Mouse (Mus musculus) CD4-positive, CD25-positive, alpha-beta regulatory T cell, adult 4 months (primary cell): ENCODE data around the gene Plekha6. TPM values are rescaled to one million over a fixed set of nuclear protein-coding genes. Genes with fewer than 3 reads are reported as not detected.

Experiments used
- ATAC-seq: one replicate; pipeline ENCODE4 v1.8.0; 2017
- polyA plus RNA-seq, 2 experiments: library from polyadenylated mRNA; unstranded; fragments of 100-300 nt; shearing (Covaris generic); gene quantifications; one replicate each; pipeline ENCODE4 v1.2.1; 2017

Plekha6 gene
- not detected for polyA plus RNA-seq

DNA sequence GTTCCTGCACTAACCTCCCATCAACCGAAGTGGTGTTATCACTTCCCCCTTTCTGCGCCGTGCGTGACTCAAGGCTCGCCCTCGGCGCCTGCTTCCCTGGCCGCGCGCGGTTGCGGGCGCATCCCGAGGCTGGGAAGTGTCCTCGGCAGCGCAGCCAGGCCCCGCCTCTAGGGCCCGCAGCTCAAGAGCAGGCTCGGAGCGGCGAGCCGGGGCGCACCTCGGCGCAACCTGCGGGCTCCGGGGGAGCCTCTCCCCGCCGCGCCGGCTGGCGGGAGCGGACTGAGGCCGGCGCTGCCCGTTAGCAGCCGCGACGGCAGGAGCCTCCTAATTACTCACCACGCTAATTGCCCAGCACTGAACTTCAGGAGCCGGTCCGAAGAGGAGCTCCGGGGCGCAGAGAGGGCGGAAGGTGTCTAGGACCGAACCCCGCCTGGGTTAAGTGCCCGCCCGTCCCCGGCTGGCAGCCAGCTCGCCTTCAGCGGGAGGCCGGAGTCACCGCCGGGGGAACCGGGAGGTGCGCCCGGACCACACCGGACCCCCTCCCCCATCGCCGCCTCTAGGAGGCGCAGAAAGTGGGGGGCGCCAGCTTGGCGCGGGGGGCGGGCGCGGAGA, at the start of gene Plekha6:
Plekha6 (plus strand) TSS at position 391 of the 612 bp plus-strand sequence.
- peak; percentile 23 for ATAC-seq

DNA sequence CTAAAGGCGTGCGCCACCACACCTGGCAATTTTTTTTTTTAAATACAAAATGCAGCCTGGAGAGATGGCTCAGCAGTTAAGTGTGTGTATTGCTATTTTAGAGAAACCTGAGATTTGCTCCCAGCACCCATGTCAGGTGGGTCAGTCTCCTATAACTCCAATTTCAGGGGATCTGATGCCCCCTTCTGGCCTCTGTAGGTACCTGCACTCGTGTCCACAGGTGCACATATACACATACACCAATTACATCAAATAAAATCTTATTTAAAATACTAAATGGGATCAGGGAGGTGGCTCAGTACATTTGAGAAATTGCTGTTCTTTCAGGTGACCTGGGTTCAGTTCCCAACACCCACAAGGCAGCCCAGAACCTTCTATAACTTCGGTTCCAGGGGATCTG, 47.9 kb upstream of the Plekha6 start:
- ATAC-seq, result no peak

DNA sequence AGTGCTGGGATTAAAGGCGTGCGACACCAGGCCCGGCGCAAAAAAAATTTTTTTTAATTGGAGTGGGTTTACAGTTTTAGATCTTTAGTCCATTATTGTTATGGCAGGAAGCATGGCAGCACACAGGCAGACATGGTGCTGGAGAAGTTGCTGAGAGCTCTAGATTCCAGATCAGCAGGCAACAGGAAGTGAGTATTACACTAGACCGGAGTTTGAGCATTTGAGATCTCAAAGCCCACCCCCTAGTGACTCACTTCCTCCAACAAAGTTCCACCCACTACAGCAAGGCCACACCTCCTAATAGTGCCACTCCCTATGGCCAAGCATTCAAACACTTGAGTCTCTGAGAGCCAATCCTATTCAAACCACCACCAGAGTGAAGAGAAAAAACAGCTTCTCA, 45.9 kb upstream of the Plekha6 start:
- no peak for ATAC-seq

DNA sequence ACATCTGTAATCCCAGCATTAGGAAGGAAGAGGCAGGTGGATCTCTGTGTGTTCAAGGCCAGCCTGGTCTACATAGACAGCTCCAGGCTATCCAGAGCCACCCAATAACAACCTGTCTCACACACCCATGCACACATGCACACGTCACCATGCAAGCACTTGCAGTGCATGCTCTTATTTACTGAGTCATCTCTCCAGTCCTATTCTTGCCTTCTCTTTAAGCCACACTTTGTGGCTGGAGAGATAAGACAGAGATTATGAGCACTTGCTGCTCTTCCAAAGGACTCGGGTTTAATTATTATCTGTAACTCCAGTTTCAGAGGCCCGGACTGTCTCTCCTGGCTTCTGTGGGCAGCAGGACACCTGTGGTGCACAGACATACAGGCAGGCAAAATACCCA, 45.2 kb upstream of the Plekha6 start:
- ATAC-seq, result no peak

DNA sequence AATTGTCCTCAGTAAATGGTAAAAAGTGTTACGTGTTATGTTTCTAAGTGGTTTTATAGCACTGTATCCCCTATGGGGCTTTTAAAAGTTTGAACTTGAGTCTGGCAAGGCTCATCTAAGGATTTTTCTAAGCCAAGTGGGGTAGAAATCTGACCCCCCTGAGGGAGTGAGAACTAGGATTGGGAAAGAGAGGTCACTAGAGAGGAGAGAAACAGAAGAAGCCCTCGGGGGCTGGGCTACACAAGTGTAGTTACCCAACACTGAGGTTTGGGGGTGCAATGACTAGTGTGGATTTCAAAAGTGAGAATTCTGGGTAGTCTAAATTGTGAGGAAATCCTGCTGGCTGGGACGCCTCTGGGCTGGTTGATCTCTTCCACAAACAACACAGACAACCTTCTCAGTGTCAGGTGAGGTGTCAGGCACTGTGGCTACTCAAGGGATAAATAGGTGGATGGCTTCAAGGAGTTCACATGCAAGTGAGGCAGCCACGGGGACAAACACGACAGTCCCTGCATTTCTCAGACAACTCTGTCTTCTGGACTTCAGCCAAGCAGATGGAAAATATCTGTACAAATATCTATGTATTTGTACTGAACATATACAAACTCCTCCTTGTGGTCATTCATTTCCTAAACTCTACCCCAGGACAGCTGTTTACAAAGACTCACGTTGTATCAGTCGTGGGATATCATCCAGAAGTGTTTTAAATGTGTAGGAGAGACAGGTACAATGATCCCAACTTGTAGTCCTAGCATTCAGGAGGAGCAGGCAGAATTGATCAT, 43.9 kb upstream of the Plekha6 start:
- no peak for ATAC-seq

DNA sequence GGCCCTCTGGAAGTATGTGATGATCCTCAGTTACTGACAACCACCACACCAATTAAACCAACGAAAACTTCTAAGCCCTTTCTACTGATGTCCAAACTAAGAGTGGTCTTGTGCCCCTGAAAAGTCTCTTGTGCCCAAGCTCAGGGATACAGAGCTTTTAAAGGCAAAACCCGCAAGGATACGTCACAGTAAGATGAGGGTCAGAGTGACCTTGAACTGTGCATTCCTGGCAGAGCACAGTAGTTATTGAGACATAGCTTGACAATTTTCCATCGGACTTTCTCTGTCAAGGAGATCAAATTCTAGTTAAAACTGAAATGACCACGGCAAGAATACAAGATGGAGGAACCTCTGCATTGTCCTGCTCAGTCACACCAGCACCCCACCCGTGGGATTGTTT, 42.8 kb upstream of the Plekha6 start:
- no peak for ATAC-seq

DNA sequence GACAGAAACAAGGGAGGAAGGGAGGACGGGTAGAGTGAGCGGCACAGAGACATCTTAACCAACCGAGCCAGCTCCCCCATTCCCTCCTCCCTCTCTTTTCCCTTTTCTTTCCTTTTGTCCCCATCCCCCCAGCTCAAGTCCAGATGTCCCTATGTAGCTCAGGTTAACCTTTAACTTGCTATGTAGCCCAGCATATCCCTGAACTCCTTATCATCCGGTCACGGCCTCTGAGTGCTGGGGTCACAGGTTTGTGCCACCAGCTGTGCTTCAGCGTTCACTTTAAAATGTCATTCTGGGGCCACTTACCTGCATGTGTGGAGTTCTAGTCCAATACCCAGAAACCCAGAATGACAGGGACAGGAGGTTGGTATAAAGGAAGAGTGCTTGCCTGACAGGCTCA, 39.9 kb upstream of the Plekha6 start:
- no peak for ATAC-seq

DNA sequence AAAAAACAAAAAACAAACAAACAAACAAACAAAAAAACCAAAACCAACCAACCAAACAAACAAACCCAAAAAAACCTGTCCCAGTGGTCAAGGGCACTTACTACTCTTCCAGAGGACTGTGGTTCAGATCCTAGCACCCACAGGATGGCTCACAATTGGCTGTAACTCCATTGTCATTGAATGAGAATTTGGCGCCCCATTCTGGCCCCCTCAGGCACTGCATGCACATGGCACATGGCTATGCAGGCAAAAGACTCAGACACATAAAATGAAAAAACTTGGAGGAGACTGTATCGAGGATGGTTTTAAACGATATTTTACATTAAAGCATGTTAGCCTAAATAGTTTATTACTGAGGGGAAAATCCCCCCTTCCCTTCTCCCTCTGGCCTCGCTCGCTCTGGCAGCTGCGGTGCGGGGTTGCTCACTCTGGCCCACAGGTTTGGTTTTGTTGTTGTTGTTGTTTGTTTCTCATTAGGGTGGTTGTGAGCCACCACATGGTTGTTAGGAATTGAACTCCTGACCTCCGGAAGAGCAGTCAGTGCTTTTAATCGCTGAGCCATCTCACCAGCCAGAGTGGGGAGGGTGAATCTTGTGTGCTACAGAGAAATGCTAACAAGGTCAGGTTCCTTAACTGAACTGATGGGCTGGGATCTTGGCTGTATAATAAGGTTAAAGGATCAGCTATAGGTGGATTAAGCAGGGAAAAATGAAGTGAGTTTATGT, 38.2 kb upstream of the Plekha6 start:
- ATAC-seq, result no peak

DNA sequence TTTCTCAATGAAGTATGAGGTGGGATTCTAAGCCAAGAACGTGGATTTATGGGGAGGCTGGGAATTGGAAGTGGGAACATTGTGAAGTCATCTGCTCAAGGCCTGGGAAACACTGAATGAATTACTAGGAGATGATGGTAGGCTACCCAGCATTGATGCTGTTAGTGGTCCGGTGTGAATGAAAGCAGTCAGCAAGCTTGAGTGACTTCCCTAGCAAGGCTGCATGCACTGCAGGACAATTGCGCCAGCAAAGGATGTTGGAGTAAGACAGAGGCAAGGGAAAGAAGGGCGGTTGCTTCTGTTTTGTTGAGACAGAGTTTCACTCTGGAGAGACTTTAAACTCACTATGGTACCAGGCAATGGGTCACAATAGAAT, 37.7 kb upstream of the Plekha6 start:
- no peak for ATAC-seq

DNA sequence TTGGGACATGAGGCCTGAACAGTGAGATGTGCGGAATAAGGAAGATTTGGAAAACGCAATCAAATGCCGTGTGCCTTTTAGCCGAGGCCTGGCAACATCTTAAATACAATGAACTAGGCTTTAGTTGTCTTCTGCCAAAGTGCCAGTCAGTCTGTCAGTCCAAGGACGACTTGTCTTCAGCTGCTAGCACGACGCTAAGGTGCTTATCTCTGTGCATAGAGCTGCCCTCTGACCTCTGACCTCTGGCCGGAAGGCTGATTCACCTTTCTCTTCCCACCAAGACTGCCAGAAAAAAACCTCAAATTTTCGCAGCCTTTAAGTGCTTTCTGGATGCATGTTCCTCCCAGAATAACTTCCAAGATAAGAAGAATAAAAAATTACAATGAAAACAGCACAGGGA, 36.7 kb upstream of the Plekha6 start:
- ATAC-seq, result no peak

DNA sequence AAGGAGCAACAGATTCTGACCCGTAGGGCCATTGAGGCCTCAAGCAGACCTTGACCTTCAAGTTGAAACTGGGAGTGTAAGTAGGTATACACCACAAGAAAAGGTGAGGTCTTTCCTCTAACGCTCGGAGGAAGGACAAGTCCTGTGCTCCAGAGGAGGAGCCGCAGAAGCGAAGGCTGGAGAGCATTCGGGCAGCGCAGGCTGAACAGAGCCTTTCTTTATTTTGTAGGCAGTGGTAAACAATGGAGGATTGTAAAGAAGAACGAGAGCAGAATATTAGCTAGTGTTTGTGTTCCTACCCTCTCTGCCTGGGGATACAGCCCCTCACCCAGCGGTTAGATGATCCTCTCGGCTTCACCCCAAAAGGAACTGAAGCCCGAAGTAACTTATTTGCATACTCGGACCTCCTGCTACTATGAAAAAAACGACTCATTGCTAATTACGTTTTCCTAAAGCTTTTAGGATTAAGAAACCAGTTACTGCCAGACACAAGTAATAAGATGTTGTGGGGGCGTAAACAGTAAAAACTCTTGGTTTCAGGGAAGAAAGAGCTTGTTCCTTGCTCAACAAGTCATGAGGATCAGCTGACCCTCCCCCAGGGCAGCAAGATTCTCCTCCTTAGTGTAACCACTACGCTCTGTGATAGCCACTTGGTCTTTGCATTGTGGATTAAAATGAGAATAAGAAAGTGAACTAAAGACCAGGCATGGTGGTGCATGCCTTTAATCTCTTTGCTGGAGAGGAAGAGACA, 34.4 kb upstream of the Plekha6 start:
- no peak for ATAC-seq

DNA sequence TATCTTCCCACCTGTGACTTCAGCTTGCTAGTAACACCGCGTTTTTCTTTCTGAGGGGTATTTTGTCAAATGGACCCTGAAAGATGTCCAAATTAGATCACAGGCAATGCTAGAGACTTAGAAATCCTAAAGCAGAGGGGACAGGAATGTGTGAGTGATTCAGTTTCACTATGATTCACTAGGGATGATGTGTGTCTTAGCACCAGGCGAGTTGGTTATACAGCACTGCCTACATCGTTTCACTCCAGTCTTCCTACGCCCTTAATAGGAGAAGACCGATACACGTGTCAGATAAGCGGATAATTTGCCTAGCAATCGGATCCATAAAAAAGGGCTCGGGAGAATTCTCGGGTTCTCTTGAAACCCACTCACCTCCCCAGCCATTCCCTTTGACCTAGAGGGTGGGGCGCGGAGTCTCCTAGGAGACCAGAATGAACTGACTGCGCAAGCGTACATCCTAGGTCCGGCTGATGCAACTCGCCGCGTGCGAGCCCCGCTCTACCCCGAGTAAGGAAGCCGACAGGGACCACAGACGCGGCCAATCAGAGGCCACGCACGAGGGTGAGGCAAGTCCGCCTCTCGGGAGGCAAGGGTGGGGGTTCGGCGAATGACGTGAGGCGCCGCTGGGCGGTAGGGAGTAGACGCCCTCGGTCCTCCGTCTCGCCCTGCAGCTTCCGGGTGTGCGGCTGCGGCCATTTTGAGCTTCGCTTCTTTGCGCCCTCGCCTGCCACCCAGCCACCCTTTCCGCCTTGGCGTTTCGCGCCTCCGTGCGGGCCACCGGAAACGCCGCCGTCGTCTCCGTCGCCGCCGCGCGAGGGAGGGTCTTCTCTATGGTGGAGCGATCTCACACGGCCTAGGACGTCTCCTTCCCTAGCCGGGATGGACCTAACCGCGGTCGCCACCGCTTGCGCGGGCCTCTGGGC, 33.1 kb upstream of the Plekha6 start, which contains the start of gene Ppp1r15b:
Ppp1r15b (plus strand) TSS at position 506 of the 923 bp plus-strand sequence.
- ATAC-seq, result peak; percentile 95

DNA sequence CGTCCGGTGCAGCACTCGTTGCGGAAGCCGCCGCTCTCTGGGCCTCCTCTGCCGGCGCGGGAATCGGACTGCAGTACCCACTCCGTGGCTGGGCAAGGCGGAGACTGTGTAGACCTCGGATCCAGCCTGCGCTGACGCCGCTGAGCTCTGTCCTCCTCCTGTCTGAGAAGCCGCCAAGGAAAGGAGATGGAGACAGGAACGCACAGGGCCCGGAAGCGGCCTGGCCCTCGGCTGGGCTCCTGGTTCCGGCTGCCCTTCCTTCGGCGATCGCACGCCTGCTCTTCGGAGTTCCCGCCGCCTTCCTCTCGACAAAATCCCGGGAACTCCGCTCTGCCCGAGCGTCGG, 32.5 kb upstream of the Plekha6 start:
- peak; percentile 18 for ATAC-seq

DNA sequence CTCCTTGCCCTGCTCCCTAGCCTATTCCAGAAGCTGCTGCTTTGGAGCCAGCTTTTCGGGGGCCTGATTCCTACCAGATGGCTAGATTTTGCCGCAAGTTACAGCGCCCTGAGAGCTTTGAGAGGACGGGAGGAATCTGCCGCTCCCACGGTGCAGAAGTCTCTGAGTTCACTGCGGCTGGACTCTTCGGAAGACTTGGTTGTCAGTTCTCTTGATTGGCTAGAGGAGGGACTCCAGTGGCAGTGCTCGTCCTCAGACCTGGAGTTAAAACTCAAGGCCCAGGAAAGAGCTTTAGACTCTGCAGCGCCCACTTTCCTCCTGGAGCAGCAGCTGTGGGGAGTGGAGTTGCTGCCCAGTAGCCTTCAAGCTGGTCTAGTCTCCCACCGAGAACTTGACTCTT, 32.1 kb upstream of the Plekha6 start:
- ATAC-seq, result no peak

DNA sequence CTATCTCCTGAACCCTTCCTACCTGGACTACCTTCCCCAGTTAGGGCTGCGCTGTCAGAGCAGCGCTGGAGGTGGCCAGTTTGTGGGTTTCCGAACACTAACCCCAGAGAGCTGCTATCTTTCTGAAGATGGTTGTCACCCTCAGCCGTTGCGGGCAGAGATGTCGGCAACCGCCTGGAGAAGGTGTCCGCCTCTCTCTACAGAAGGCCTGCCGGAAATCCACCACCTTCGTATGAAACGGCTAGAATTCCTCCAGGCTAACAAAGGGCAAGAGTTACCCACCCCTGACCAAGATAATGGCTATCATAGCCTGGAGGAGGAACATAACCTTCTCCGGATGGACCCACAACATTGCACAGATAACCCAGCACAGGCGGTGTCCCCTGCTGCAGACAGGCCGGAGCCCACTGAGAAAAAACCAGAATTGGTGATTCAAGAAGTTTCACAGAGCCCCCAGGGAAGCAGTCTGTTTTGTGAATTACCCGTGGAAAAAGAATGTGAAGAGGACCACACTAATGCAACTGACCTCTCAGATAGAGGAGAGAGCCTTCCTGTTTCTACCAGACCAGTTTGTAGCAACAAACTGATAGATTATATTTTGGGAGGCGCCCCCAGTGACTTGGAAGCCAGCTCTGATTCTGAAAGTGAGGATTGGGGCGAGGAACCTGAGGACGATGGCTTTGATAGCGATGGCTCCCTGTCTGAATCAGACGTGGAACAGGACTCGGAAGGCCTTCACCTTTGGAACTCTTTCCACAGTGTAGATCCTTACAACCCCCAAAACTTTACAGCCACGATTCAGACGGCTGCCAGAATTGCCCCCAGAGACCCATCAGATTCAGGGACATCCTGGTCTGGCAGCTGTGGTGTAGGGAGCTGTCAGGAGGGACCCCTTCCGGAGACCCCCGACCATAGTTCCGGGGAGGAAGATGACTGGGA, 31.4 kb upstream of the Plekha6 start:
- ATAC-seq, result no peak

DNA sequence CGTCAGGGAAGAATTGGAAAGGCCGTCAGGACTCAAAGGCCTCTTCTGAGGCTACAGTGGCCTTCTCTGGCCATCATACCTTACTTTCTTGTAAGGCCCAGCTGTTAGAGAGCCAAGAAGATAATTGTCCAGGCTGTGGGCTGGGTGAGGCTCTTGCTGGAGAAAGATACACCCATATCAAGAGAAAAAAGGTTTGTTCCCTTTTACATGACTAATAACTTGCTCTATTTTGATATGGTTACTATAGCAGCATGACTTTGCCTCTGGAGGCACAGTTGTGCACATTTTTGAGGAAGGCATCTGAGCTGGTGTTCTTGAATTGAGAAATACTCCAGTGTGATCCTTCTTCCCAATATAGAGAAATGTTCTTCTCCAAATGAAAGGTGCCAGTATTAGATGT, 30.6 kb upstream of the Plekha6 start:
- ATAC-seq, result no peak

DNA sequence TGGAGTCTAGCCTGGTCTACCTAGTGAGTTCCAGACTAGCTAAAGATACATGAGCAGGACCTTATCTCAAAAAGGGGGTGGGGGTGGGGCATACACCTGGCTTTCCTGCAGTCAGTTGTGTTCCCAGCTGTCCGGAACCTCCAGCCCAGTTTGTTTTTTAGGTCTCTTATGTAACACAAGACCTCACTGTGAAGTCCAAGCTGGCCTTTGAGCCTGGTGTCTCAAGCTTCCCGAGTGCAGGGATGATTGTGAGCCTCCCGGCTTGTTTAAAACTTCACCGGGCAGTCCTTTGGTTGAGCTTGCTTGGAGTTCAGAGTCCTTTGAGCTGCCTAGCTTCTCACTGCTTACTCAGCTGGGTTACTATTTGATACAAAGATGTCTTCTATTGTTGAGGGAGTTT, 29.9 kb upstream of the Plekha6 start:
- no peak for ATAC-seq

DNA sequence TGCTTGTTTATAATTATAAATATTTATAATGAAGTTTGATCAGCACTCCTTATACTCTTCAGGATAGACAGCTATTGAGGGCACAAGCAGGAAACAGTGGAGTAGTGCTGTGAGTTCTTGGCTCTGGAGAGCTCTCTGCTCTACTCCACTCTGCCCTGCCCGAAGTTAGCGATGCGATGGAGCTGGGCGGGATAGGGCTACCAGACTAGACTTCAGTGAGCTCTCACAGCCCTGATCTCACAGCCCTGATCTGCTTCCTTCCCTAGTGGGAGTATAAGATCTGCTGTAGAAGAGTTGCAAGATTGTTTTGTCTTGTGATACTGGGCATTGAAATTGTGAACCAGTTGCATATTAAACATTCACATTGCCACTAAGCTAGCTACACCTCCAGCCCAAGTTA, 29.1 kb upstream of the Plekha6 start:
- no peak for ATAC-seq

DNA sequence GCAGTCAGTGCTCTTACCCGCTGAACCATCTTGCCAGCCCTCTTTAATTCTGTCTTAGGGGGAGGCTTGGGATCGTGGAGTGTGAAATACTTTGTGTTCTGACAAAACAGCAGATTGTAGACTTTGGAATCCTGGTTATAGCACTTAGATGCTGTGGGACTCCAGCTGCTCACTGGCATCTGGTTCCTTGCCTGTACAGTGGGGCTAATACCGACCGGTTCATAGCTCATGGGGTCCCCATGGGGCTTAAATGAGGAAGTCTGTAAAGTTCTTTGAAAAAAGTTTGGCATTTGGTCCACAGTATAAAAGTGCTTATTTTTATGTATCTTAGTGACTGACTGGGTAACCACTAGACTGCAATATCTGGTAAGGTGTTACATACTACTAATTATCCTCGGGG, 28.2 kb upstream of the Plekha6 start:
- ATAC-seq, result no peak

DNA sequence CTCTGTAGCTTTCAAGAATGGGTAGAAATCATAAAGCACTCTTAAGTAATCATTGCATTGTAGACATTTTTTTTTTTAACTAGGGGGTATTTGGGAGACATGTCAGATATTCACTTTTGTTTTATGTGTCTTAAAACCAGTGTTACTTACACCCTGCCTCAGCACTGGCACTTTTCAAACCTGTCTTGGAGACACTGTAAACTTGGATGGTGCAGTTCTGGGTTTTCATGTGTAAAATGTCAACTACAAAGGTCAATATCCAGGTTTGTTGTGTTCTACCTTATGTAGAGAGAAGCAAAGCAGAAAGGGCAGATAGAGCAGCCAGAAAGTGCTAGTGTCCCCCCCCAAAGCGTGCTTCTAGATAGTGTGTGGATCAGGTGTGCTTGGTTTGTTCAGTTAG, 25.6 kb upstream of the Plekha6 start:
- no peak for ATAC-seq
